Mouse (Mus musculus) gastrocnemius, adult 8-10 months (tissue): ENCODE results near the gene Olfr854. TPM values are rescaled to one million over a fixed set of nuclear protein-coding genes. Genes with fewer than 3 reads are reported as not detected.

Experiments
- DNase-seq, 2 experiments: peaks; one replicate each; pipeline ENCODE4 v3.0.0; 2022; ENCODE audit warnings: low spot score in 2 of 2
- total RNA-seq, 4 experiments: library from RNA; stranded (reverse); gene quantifications; 2 replicates each; pipeline ENCODE4 v1.2.4; 2022

Olfr854 gene
- not detected for total RNA-seq

DNA sequence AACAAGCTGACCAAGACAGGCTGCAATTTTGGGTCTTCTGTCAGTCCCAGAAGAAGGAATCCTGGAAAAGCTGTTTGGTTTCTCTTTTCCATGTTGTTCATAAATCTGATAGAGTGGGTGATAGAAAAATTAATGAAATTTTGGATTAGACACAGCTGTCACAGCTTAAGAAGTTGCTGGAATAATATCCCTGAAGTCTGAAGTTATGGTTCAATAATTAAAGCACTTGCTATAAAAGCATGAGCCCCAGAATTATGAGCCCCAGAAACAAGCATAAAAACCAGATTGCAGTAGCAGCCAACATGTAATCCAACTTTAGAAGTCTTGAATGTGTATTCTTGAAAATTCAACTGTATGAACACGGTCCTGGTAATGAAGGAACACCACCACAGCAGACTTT is at the start of gene Olfr854:
Olfr854 (minus strand) TSS at position 101 of the 400 bp plus-strand sequence.
- DNase-seq = no peak

DNA sequence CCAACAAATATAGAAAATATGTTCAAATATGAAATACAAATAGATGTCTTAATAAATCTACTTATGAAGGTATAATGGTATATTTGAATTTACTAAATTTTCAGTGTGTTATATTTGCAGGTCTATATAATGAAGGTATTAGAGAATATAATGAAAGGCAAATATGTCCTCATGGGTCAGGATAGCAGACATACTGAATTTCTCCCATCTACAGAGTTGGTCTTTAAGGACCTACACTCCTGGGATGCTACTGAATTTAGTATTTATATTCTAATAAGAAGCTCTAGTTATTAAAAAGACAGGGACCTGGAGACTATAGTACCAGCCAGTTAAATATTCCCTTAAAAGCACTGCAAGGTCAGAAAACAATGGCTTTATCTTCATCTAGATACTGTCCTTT is 15.1 kb upstream of the Olfr854 start, which contains the start of gene Olfr855:
Olfr855 (plus strand) TSS at position 301 of the 400 bp plus-strand sequence.
- no peak for DNase-seq

DNA sequence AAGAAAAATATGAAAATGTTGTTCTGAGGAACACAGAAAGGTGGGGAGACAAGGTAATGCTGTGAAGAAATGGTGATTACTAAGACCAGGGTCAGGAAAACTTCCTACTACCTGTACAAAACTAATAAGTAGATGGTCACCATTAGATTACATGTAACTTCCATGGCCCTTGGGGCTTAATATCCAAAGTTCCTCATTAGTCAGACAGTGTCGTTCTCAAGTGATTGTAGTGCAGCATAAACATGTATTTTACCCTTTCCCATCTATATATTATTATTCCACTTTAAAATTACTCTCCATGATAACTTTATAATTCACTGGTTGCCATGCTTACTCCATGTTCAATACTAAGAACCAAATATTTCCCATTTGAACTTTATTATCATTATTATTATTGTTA is 26.2 kb downstream of the Olfr854 start, which contains the start of gene Olfr853:
Olfr853 (minus strand) TSS at position 101 of the 400 bp plus-strand sequence.
- DNase-seq = no peak

Other genes starting within 250 kb of the Olfr854 start
- gene Olfr845, start 230.9 kb downstream of the Olfr854 start, total RNA-seq = not detected
- not detected for gene Olfr846, start 203.4 kb downstream of the Olfr854 start, total RNA-seq
- not detected for gene Olfr847, start 188.7 kb downstream of the Olfr854 start, total RNA-seq
- gene Olfr849, start 127.1 kb downstream of the Olfr854 start, total RNA-seq = not detected
- gene Olfr850, start 89.1 kb downstream of the Olfr854 start, total RNA-seq = not detected
- not detected for gene Olfr851, start 74.1 kb downstream of the Olfr854 start, total RNA-seq
- not detected for gene Olfr853, start 26.3 kb downstream of the Olfr854 start, total RNA-seq
- gene Olfr855, start 15.2 kb upstream of the Olfr854 start, total RNA-seq = not detected
- gene Zfp317, start 54.7 kb upstream of the Olfr854 start, total RNA-seq = 10 to 100 TPM; 13.2 to 16.8 (median 14.5) TPM
- not detected for gene Olfr857, start 142.1 kb upstream of the Olfr854 start, total RNA-seq
- gene Olfr58, start 212.9 kb upstream of the Olfr854 start, total RNA-seq = not detected
- gene Olfr859, start 237.5 kb upstream of the Olfr854 start, total RNA-seq = not detected